Mouse (Mus musculus) bone marrow, adult 2 months (tissue): Measurements from ENCODE around the gene Vps26b. TPM values are rescaled to one million over a fixed set of nuclear protein-coding genes. Genes with fewer than 3 reads are reported as not detected.

ENCODE experiments used
- H3K27ac ChIP-seq: fragments of 200-500 bp; 2 replicates; pipeline ENCODE4 v1.5.1; 2012; ENCODE audit warnings: low read depth, mild to moderate bottlenecking, control low read depth, inconsistent platforms, low read length; ENCODE audit not compliant: control insufficient read depth, poor library complexity, insufficient read depth
- H3K4me1 ChIP-seq: fragments of 200-500 bp; 2 replicates; pipeline ENCODE4 v1.6.1; 2011; ENCODE audit warnings: low read length; ENCODE audit not compliant: control insufficient read depth, insufficient read depth
- H3K4me3 ChIP-seq: fragments of 200-500 bp; replicated peaks from 2 replicates; pipeline ENCODE3; 2011; ENCODE audit warnings: mild to moderate bottlenecking, low read depth, low read length, control low read depth; ENCODE audit not compliant: control insufficient read depth
- CTCF ChIP-seq: fragments of 200-500 bp; IDR thresholded peaks from 2 replicates; pipeline ENCODE4 v1.5.1; 2011; ENCODE audit warnings: low read length, control low read depth; ENCODE audit not compliant: control insufficient read depth, insufficient read depth
- POLR2A ChIP-seq: fragments of 200-500 bp; IDR thresholded peaks from 2 replicates; pipeline ENCODE4 v1.6.1; 2011; ENCODE audit warnings: low read depth, mild to moderate bottlenecking, control low read depth, low read length, borderline replicate concordance; ENCODE audit not compliant: control insufficient read depth
- WGBS: fragments of 180-500 bp; shearing (Covaris S2); methylation state at CpG from one replicate; pipeline ENCODE4 v1.1.7; 2018; 5-methylcytosine and 5-hydroxymethylcytosine counted together
- polyA plus RNA-seq: library from polyadenylated mRNA; stranded (reverse); fragments of >200 nt; gene quantifications from 2 replicates; pipeline ENCODE4 v1.2.4, GENCODE M21; 2011; ENCODE audit warnings: low replicate concordance; ENCODE audit not compliant: missing spikeins, insufficient read depth, insufficient read length

Vps26b gene
- 6.6 and 17.7 TPM in 2 replicates for polyA plus RNA-seq

- Histone ChIP-seq H3K4me3 (peak within 1 kb of the TSS; percentile 95), H3K27ac (peak within 1 kb of the TSS; percentile 78), H3K4me1 (peaks cover 4% of the 10 kb centered on the region)
- TF ChIP-seq POLR2A (peak; percentile 86; the same call in 1 of the 2 replicates), CTCF (no peak)
- under 1% methylated on average over 77 of the region's 80 CpGs for WGBS
These were observed at the start of gene Vps26b, which contains the start of gene Ncapd3 for GRCm38 (mm10) chr9:27029828-27030762. Vps26b (minus strand) TSS chr9:27030065. Ncapd3 (plus strand) TSS chr9:27030175.

- TF ChIP-seq POLR2A: no peak
- no peak for TF ChIP-seq CTCF
- Histone ChIP-seq H3K4me1 (no peaks in the 10 kb centered on the region), H3K27ac (no peak overlapping the region), H3K4me3 (no peak overlapping the region)
These were observed 45.9 kb upstream of the Vps26b start for GRCm38 (mm10) chr9:27075812-27076211.

GRCm38 (mm10) chr9:27074677-27075076, 44.8 kb upstream of the Vps26b start:
- no peak for TF ChIP-seq CTCF
- no peak for TF ChIP-seq POLR2A
- H3K4me3 ChIP-seq: no peak overlapping the region
- 67% methylated on average over 1 of the region's 1 CpGs for WGBS
- no peak overlapping the region for H3K27ac ChIP-seq
- no peaks in the 10 kb centered on the region for H3K4me1 ChIP-seq

GRCm38 (mm10) chr9:27070895-27071294, 41.0 kb upstream of the Vps26b start:
- Histone ChIP-seq H3K4me1 (no peaks in the 10 kb centered on the region), H3K27ac (no peak overlapping the region), H3K4me3 (no peak overlapping the region)
- no peak for TF ChIP-seq CTCF
- TF ChIP-seq POLR2A: no peak
- 92% methylated on average over 4 of the region's 4 CpGs for WGBS

- no peak for TF ChIP-seq POLR2A
- no peak for TF ChIP-seq CTCF
- no peak overlapping the region for H3K4me3 ChIP-seq
- WGBS: 95% methylated on average over 5 of the region's 5 CpGs
- H3K27ac ChIP-seq: no peak overlapping the region
- H3K4me1 ChIP-seq: no peaks in the 10 kb centered on the region
These were observed 28.5 kb upstream of the Vps26b start for GRCm38 (mm10) chr9:27058341-27058740.

GRCm38 (mm10) chr9:27049492-27049891, 19.6 kb upstream of the Vps26b start:
- 83% methylated on average over 2 of the region's 2 CpGs for WGBS
- Histone ChIP-seq H3K4me1 (no peaks in the 10 kb centered on the region), H3K4me3 (no peak overlapping the region), H3K27ac (no peak overlapping the region)
- TF ChIP-seq POLR2A (no peak), CTCF (no peak)

GRCm38 (mm10) chr9:27043892-27044291, 14.0 kb upstream of the Vps26b start:
- no peak overlapping the region for H3K27ac ChIP-seq
- no peak for TF ChIP-seq CTCF
- no peak for TF ChIP-seq POLR2A
- no peaks in the 10 kb centered on the region for H3K4me1 ChIP-seq
- 69% methylated on average over 5 of the region's 5 CpGs for WGBS
- H3K4me3 ChIP-seq: no peak overlapping the region

GRCm38 (mm10) chr9:27030763-27031100, 867 bp upstream of the Vps26b start:
- peak overlapping the region; percentile 95 for H3K4me3 ChIP-seq
- WGBS: 0% methylated on average over 17 of the region's 17 CpGs
- TF ChIP-seq POLR2A (no peak), CTCF (no peak)
- H3K27ac ChIP-seq: peak overlapping the region; percentile 17; the same call in 1 of the 2 replicates
- H3K4me1 ChIP-seq: peaks cover 4% of the 10 kb centered on the region
